Mouse (Mus musculus) lung, adult 2 months (tissue): ENCODE data around the gene Bnip3. TPM values are rescaled to one million over a fixed set of nuclear protein-coding genes. Genes with fewer than 3 reads are reported as not detected.

Experiments
- DNase-seq: peaks from one replicate; pipeline ENCODE4 v3.0.0; 2022
- H3K4me1 ChIP-seq: fragments of 200-500 bp; 2 replicates; pipeline ENCODE4 v1.6.1; 2011; ENCODE audit warnings: low read length; ENCODE audit not compliant: control insufficient read depth, insufficient read depth
- H3K4me3 ChIP-seq: fragments of 200-500 bp; replicated peaks from 2 replicates; pipeline ENCODE3; 2011; ENCODE audit warnings: low read depth, mild to moderate bottlenecking, control low read depth, low read length; ENCODE audit errors: extremely low read depth
- CTCF ChIP-seq: fragments of 200-500 bp; IDR thresholded peaks from 2 replicates; pipeline ENCODE4 v1.5.1; 2011; ENCODE audit warnings: mild to moderate bottlenecking, low read length, control low read depth; ENCODE audit not compliant: insufficient read depth
- POLR2A ChIP-seq: fragments of 200-500 bp; IDR thresholded peaks from 2 replicates; pipeline ENCODE4 v1.6.1; 2011; ENCODE audit warnings: low read depth, mild to moderate bottlenecking, control low read depth, low read length, borderline replicate concordance; ENCODE audit errors: extremely low read depth
- WGBS: fragments of 180-500 bp; shearing (Covaris S2); methylation state at CpG from one replicate; pipeline ENCODE4 v1.1.7; 2018; 5-methylcytosine and 5-hydroxymethylcytosine counted together
- polyA plus RNA-seq: library from polyadenylated mRNA; depleted of rRNA; stranded (reverse); fragments of >200 nt; gene quantifications from 2 replicates; pipeline ENCODE4 v1.2.3, GENCODE M21; 2012; rRNA removed

Bnip3 gene
- 20.1 and 21.5 TPM in 2 replicates for polyA plus RNA-seq

DNA sequence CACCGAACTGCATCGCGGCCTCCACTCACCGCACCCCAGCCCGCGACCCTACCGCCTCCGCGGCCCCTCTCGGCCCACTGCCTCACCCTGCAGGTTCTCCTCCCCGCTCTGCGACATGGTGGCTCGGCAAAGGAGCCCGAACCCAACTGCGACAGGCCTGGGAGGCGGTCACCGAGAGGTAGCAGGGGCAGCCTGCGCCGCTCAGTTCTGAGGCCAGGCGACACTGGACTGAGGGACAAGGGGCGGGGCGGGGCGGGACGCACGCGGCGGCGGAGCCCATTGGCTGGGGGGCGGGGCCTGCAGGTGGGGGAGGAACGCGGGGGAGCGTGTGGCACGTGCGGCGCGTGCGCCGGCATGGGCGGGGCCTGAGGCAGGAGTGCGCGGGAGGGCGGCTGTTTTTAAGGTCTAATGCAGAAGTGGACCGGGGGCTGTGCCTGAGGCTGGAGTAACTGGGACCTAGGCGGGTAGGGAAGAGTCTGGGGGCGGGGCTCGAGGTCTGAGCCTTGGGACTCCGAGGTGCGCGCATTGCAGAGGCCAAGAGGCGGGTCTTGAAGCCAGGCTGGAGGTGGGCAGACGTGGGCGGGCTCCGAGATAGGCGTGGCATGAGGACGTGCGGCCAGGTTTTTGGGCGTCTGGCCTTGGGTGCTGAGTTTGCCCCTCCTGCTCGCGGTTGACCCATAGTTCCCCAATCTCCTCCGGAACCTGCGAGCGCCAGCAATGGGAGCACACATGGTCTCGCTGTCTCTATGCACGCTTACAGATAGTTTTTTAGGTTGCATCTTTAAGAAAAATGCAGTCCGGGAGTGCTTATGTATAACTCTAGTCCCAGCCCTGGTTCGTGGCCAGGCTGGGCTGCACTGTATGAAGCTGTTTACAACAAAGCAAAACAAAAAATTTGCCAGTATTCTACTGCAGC, at the start of gene Bnip3:
TSS of gene Bnip3 (minus strand) at position 243 of the 916 bp plus-strand sequence.
- under 1% methylated on average over 53 of the region's 66 CpGs for WGBS
- peak; percentile 91 for DNase-seq
- peak; percentile 94 for TF ChIP-seq POLR2A
- no peak for TF ChIP-seq CTCF
- Histone ChIP-seq H3K4me1 (peaks cover 19% of the 10 kb centered on the region), H3K4me3 (peak within 1 kb of the TSS; percentile 87)

DNA sequence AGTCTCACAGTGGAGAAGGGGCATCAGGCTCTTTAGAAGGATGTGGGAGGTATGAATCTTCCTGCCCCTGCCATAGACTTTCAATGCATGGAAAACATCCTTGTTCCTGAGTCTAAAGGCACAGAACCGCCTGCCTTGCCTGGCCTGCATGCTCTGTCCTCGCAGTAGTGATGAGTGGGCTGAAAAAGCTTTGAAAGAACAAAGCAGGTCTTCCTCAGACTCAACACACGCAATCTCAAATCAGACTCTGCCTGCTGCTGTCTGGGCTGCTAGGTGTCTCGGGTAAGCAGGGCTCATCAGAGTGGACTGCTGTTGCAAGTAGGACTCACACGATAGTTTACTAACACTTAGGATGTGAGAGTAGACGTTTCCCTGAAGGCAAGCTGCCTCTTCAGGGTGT, 47.8 kb upstream of the Bnip3 start:
- TF ChIP-seq CTCF: no peak
- no peak for DNase-seq
- 65% methylated on average over 6 of the region's 6 CpGs for WGBS
- Histone ChIP-seq H3K4me3 (no peak overlapping the region), H3K4me1 (no peaks in the 10 kb centered on the region)

DNA sequence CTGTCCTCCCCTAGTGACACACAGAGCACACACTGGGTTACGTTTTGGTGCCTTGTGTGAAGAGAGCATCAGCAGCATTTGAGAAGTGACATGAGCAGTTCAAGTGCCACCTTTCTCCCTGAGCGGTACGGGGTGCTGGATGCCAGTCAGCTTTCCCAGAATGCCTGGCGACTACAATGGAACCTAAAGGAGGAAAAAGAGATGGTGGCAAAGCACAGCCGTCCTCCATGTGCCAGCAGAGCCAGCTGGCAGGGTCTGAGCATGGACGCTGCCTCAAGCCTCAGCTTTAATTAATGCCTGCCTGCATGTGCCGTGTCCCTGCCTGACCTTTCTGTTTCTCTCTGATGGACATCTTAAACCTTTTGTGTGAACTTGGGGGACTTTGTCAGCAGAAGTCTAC, 46.5 kb upstream of the Bnip3 start:
- H3K4me3 ChIP-seq: no peak overlapping the region
- DNase-seq: no peak
- TF ChIP-seq CTCF (no peak), POLR2A (no peak)
- 72% methylated on average over 7 of the region's 7 CpGs for WGBS
- H3K4me1 ChIP-seq: no peaks in the 10 kb centered on the region

- Histone ChIP-seq H3K4me1 (no peaks in the 10 kb centered on the region), H3K4me3 (no peak overlapping the region)
- TF ChIP-seq POLR2A: no peak
- WGBS: 46% methylated on average over 8 of the region's 8 CpGs
- DNase-seq: no peak
These were observed 39.0 kb upstream of the Bnip3 start for GRCm38 (mm10) chr7:138948309-138948708.

- DNase-seq: no peak
- 83% methylated on average over 8 of the region's 8 CpGs for WGBS
- TF ChIP-seq CTCF (no peak), POLR2A (no peak)
- H3K4me1 ChIP-seq: no peaks in the 10 kb centered on the region
- H3K4me3 ChIP-seq: no peak overlapping the region
These were observed 38.4 kb upstream of the Bnip3 start for GRCm38 (mm10) chr7:138947741-138948140.

DNA sequence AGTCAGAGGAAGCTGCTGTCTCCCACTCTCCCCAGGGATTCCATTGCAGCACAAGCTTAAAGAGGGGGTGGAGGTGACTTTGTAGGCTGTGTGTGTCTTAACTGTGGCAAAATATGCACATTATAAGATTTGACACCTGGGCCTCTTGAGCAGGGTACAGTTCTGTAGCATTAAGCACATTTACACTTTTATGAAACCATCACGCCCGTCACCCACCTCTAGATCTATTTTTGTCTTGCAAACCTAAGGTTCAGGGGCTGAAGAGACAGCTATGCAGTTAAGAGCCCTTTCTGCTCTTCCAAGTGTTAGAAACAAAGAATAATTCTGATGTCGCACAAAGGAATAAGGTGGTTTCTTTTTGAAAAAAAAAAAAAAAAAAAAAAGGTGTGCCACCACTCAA, 36.3 kb upstream of the Bnip3 start:
- Histone ChIP-seq H3K4me3 (no peak overlapping the region), H3K4me1 (no peaks in the 10 kb centered on the region)
- no peak for DNase-seq
- TF ChIP-seq POLR2A (no peak), CTCF (no peak)
- WGBS: 46% methylated on average over 3 of the region's 3 CpGs

GRCm38 (mm10) chr7:138942301-138942700, 33.0 kb upstream of the Bnip3 start:
- DNase-seq: no peak
- TF ChIP-seq CTCF (no peak), POLR2A (no peak)
- WGBS: 74% methylated on average over 1 of the region's 1 CpGs
- no peak overlapping the region for H3K4me3 ChIP-seq
- H3K4me1 ChIP-seq: no peaks in the 10 kb centered on the region

DNA sequence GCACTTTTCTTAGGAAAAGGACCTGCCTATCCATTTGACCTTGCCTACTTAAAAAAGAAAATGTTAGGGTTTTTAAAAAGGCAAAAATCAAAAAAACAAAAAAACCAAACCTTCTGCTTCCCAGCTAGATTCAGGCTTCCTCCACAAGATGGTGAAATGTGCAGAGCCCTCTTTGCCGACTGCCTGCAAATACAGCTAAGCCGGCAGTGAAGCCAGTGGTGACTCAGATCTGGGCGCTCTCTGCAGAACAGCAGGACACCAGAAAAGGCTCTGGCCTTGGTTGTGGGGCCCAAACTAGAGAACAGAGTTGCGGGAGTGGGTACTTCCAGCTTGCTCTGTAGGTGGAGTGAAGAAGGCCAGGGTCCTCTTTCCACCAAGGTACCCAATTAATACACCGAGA, 32.3 kb upstream of the Bnip3 start:
- no peaks in the 10 kb centered on the region for H3K4me1 ChIP-seq
- no peak for DNase-seq
- 40% methylated on average over 5 of the region's 5 CpGs for WGBS
- TF ChIP-seq POLR2A: no peak
- TF ChIP-seq CTCF: no peak
- H3K4me3 ChIP-seq: no peak overlapping the region

- DNase-seq: no peak
- Histone ChIP-seq H3K4me3 (no peak within 1 kb of the TSS), H3K4me1 (no peaks in the 10 kb centered on the region)
- WGBS: 1% methylated on average over 75 of the region's 78 CpGs
- TF ChIP-seq POLR2A (no peak), CTCF (no peak)
These were observed 31.5 kb upstream of the Bnip3 start, which contains the start of gene Jakmip3 for GRCm38 (mm10) chr7:138940612-138941461. Jakmip3 (plus strand) TSS chr7:138940730.
